Mouse (Mus musculus) intestine, embryonic 16.5 days (tissue): ENCODE measurements at regions not wholly inside any gene's neighbourhood (a gene's known extent, or its start where the extent isn't known, plus 50 kb on each side); places are given as distances from the start of the nearest gene placed in this dataset.

Source experiments
- ATAC-seq: fragments of 200-750 bp; cut with Nextera tagmentation; 2 replicates; pipeline ENCODE4 v1.8.0; 2017; ENCODE audit warnings: moderate TSS enrichment, moderate library complexity
- H3K27ac ChIP-seq: fragments of 300-500 bp; sonication (generic); 2 replicates; pipeline ENCODE4 v1.5.1; 2014; ENCODE audit warnings: mild to moderate bottlenecking, low read length
- H3K27me3 ChIP-seq: fragments of 300-500 bp; sonication (generic); replicated peaks from 2 replicates; pipeline ENCODE4 v1.6.1; 2014; ENCODE audit warnings: low read length, control low read depth, mixed read lengths; ENCODE audit not compliant: control insufficient read depth, insufficient read depth
- H3K36me3 ChIP-seq: fragments of 300-500 bp; sonication (generic); 2 replicates; pipeline ENCODE4 v1.6.1; 2014; ENCODE audit warnings: low read length, control low read depth; ENCODE audit not compliant: control insufficient read depth, insufficient read depth
- H3K4me1 ChIP-seq: fragments of 300-500 bp; sonication (generic); 2 replicates; pipeline ENCODE4 v1.6.1; 2014; ENCODE audit warnings: low read length, control low read depth, mixed read lengths; ENCODE audit not compliant: control insufficient read depth, insufficient read depth
- H3K4me2 ChIP-seq: fragments of 300-500 bp; sonication (generic); 2 replicates; pipeline ENCODE4 v1.6.1; 2014; ENCODE audit warnings: low read depth, low read length, control low read depth
- H3K4me3 ChIP-seq: fragments of 300-500 bp; sonication (generic); 2 replicates; pipeline ENCODE4 v1.5.1; 2014; ENCODE audit warnings: mild to moderate bottlenecking, low read length
- H3K9ac ChIP-seq: fragments of 300-500 bp; sonication (generic); 2 replicates; pipeline ENCODE4 v1.6.1; 2014; ENCODE audit warnings: low read depth, low read length
- H3K9me3 ChIP-seq: fragments of 300-500 bp; sonication (generic); 2 replicates; pipeline ENCODE4 v1.6.1; 2016; ENCODE audit warnings: low read length, control low read depth; ENCODE audit not compliant: control insufficient read depth
- WGBS: fragments of 180-500 bp; shearing (Covaris S2); extraction: QIAGEN DNeasy Blood & Tissue Kit; methylation state at CpG from one replicate; pipeline ENCODE4 v1.1.7; 2014; 5-methylcytosine and 5-hydroxymethylcytosine counted together

GRCm38 (mm10) chr1:15007663-15008344 is 1085.3 kb downstream of the 4930444P10Rik start:
- Histone ChIP-seq H3K27me3 (no peaks in the 10 kb centered on the region), H3K27ac (no peak overlapping the region), H3K9me3 (no peaks in the 10 kb centered on the region), H3K4me1 (no peaks in the 10 kb centered on the region), H3K9ac (no peak overlapping the region), H3K4me3 (no peak overlapping the region), H3K36me3 (no peaks in the 10 kb centered on the region), H3K4me2 (no peak overlapping the region)
- no peak for ATAC-seq
- 4% methylated on average over 3 of the region's 3 CpGs for WGBS

- no peak overlapping the region for H3K4me3 ChIP-seq
- 89% methylated on average over 3 of the region's 3 CpGs for WGBS
- no peaks in the 10 kb centered on the region for H3K27me3 ChIP-seq
- no peaks in the 10 kb centered on the region for H3K4me1 ChIP-seq
- H3K27ac ChIP-seq: no peak overlapping the region
- ATAC-seq: no peak
- no peaks in the 10 kb centered on the region for H3K36me3 ChIP-seq
- H3K9me3 ChIP-seq: no peaks in the 10 kb centered on the region
- H3K4me2 ChIP-seq: no peak overlapping the region
- no peak overlapping the region for H3K9ac ChIP-seq
These were observed 1097.8 kb downstream of the 4930444P10Rik start for GRCm38 (mm10) chr1:14995348-14995747.

- no peaks in the 10 kb centered on the region for H3K9me3 ChIP-seq
- H3K4me2 ChIP-seq: no peak overlapping the region
- WGBS: 52% methylated on average over 6 of the region's 6 CpGs
- ATAC-seq: no peak
- no peaks in the 10 kb centered on the region for H3K27me3 ChIP-seq
- H3K27ac ChIP-seq: no peak overlapping the region
- H3K9ac ChIP-seq: no peak overlapping the region
- no peaks in the 10 kb centered on the region for H3K36me3 ChIP-seq
- no peak overlapping the region for H3K4me3 ChIP-seq
- H3K4me1 ChIP-seq: no peaks in the 10 kb centered on the region
These were observed 1112.9 kb downstream of the 4930444P10Rik start for GRCm38 (mm10) chr1:14980093-14980711.
